Mouse (Mus musculus) MEL (cell line): Measurements from ENCODE around the gene Dmpk. TPM values are rescaled to one million over a fixed set of nuclear protein-coding genes. Genes with fewer than 3 reads are reported as not detected.
A peak's percentile ranks its signal among the peaks of the same experiment; 100 is the strongest.
"Not testable (repeated sequence)": the region's sequence is repeated elsewhere in the genome, so short reads cannot be mapped to it uniquely, and the experiment has no call there.

ENCODE experiments used
- DNase-seq: peaks from one replicate; pipeline ENCODE4 v3.0.0; 2011; ENCODE audit warnings: low read depth, low spot score
- H3K27ac ChIP-seq: 2 replicates; pipeline ENCODE4 v1.5.1; 2012; ENCODE audit warnings: low read depth, mild to moderate bottlenecking, control low read depth, low read length, moderate library complexity; ENCODE audit not compliant: control insufficient read depth
- H3K27me3 ChIP-seq, 2 experiments: fragments of 150-350 bp in 1 of 2; sonication (generic) in 1 of 2; 2 replicates each; pipeline ENCODE4 v1.6.1; 2012; ENCODE audit warnings: low read length in 2 of 2, mild to moderate bottlenecking in 2 of 2, improper control_type of control experiment in 1 of 2, moderate library complexity in 1 of 2; ENCODE audit not compliant: insufficient read depth in 2 of 2, control insufficient read depth in 1 of 2
- H3K36me3 ChIP-seq, 2 experiments: 2 replicates each; pipeline ENCODE4 v1.6.1; 2012 to 2014; ENCODE audit warnings: low read length in 2 of 2, improper control_type of control experiment in 1 of 2, inconsistent platforms in 1 of 2, mild to moderate bottlenecking in 1 of 2; ENCODE audit not compliant: insufficient read depth in 2 of 2, control insufficient read depth in 1 of 2
- H3K4me1 ChIP-seq, 2 experiments: fragments of 150-350 bp in 1 of 2; sonication (generic) in 1 of 2; 2 replicates each; pipeline ENCODE4 v1.6.1; 2012; ENCODE audit warnings: low read length in 2 of 2, improper control_type of control experiment in 1 of 2, mild to moderate bottlenecking in 1 of 2; ENCODE audit not compliant: insufficient read depth in 2 of 2, control insufficient read depth in 1 of 2
- H3K4me3 ChIP-seq, 2 experiments: fragments of 150-350 bp in 1 of 2; sonication (generic) in 1 of 2; 2 replicates each; pipeline ENCODE4 v1.5.1; 2012; ENCODE audit warnings: low read depth in 2 of 2, low read length in 2 of 2, mild to moderate bottlenecking in 2 of 2, moderate library complexity in 2 of 2, control low read depth in 1 of 2, improper control_type of control experiment in 1 of 2; ENCODE audit not compliant: control insufficient read depth in 1 of 2, insufficient read depth in 1 of 2
- H3K79me2 ChIP-seq: 2 replicates; pipeline ENCODE4 v1.6.1; 2012; ENCODE audit warnings: mild to moderate bottlenecking, low read length, moderate library complexity; ENCODE audit not compliant: control insufficient read depth, poor library complexity, insufficient read depth
- H3K9ac ChIP-seq: 2 replicates; pipeline ENCODE4 v1.6.1; 2012; ENCODE audit warnings: low read depth, mild to moderate bottlenecking, control low read depth, low read length, moderate library complexity; ENCODE audit not compliant: control insufficient read depth, poor library complexity, severe bottlenecking
- H3K9me3 ChIP-seq: fragments of 150-350 bp; sonication (generic); replicated peaks from 2 replicates; pipeline ENCODE4 v1.6.1; 2012; ENCODE audit warnings: mild to moderate bottlenecking, low read length, improper control_type of control experiment, moderate library complexity; ENCODE audit not compliant: insufficient read depth
- CTCF ChIP-seq, 3 experiments: IDR thresholded peaks in 2 of 3; conservative IDR thresholded peaks in 1 of 3; 2 replicates each; pipeline ENCODE4 v1.5.1; 2011 to 2012; ENCODE audit warnings: low read length in 3 of 3, low read depth in 2 of 3, mild to moderate bottlenecking in 2 of 3, improper control_type of control experiment in 1 of 3, inconsistent platforms in 1 of 3, mixed read lengths in 1 of 3, moderate library complexity in 1 of 3; ENCODE audit not compliant: control insufficient read depth in 1 of 3, insufficient read depth in 1 of 3, poor library complexity in 1 of 3, severe bottlenecking in 1 of 3
- JUND ChIP-seq: IDR thresholded peaks from 2 replicates; pipeline ENCODE4 v1.6.1; 2011; ENCODE audit warnings: low read depth, mild to moderate bottlenecking, improper control_type of control experiment, low read length
- MAFK ChIP-seq: IDR thresholded peaks from 2 replicates; pipeline ENCODE4 v1.6.1; 2011; ENCODE audit warnings: low read depth, mild to moderate bottlenecking, low read length, improper control_type of control experiment, borderline replicate concordance
- MAZ ChIP-seq: IDR thresholded peaks from 2 replicates; pipeline ENCODE4 v1.6.1; 2012; ENCODE audit warnings: low read depth, mild to moderate bottlenecking, inconsistent platforms, low read length, improper control_type of control experiment
- RAD21 ChIP-seq: IDR thresholded peaks from 2 replicates; pipeline ENCODE4 v1.6.1; 2011; ENCODE audit warnings: mild to moderate bottlenecking, low read depth, low read length, improper control_type of control experiment
- SMC3 ChIP-seq: IDR thresholded peaks from 2 replicates; pipeline ENCODE4 v1.6.1; 2011; ENCODE audit warnings: low read depth, low read length, improper control_type of control experiment
- ZC3H11A ChIP-seq: IDR thresholded peaks from 2 replicates; pipeline ENCODE4 v1.6.1; 2012; ENCODE audit warnings: low read depth, mild to moderate bottlenecking, inconsistent platforms, low read length, improper control_type of control experiment
- ZKSCAN1 ChIP-seq: IDR thresholded peaks from 2 replicates; pipeline ENCODE4 v1.6.1; 2012; ENCODE audit warnings: low read depth, mild to moderate bottlenecking, inconsistent platforms, low read length, improper control_type of control experiment, moderate library complexity
- polyA plus RNA-seq, 2 experiments: library from polyadenylated mRNA; stranded (reverse) in 1 of 2; unstranded in 1 of 2; fragments of >175 nt in 1 of 2; fragments of >200 nt in 1 of 2; gene quantifications; 2 replicates each; pipeline versions ENCODE4 v1.2.1 to v1.2.4; 2012; ENCODE audit warnings: low replicate concordance in 2 of 2, low read depth in 1 of 2; ENCODE audit not compliant: insufficient read length in 2 of 2, insufficient read depth in 1 of 2, missing spikeins in 1 of 2
- total RNA-seq: library from RNA; depleted of rRNA; stranded (reverse); fragments of 300-350 nt; gene quantifications from 2 replicates; pipeline ENCODE4 v1.2.3, GENCODE M21; 2012

Dmpk gene
- total and polyA plus RNA-seq, 3 experiments, result 5.4 to 29.3 TPM; not detected in 1

DNA sequence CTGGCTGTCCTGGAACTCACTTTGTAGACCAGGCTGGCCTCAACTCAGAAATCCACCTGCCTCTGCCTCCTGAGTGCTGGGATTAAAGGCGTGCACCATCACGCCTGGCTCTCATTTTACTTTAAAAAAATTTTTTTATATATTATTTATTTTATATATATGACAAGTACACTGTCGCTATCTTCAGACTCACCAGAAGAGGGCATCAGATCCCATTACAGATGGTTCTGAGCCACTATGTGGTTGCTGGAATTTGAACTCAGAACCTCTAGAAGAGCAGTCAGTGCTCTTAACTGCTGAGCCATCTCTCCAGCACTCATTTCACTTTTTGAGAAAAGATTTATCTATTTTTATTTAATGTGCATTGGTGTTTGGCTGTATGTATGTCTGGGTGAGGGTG, 12.6 kb upstream of the Dmpk start:
- H3K27ac ChIP-seq, H3K4me3 ChIP-seq, H3K79me2 ChIP-seq: not testable (repeated sequence)
- TF ChIP-seq RAD21, result peak; percentile 30
- peak; percentile 35; the same call in 1 of the 2 replicates for TF ChIP-seq ZC3H11A
- TF ChIP-seq CTCF (IDR thresholded peaks at IDR 0.05 in 2 of 3, conservative IDR thresholded peaks at IDR 0.05 in 1 of 3; ENCODE audit: control insufficient read depth in 1 of 3, insufficient read depth in 1 of 3, low read depth in 2 of 3, low read length in 3 of 3, poor library complexity in 1 of 3, severe bottlenecking in 1 of 3), result peak; percentile 11 to 39 (median 12); a peak in 4 of 6 replicates
- peak; percentile 43 for TF ChIP-seq SMC3
- TF ChIP-seq, all 39 proteins: peak for 4; not testable (repeated sequence) for 35
- not testable (repeated sequence) for H3K9ac ChIP-seq, H3K27me3 ChIP-seq, DNase-seq, H3K36me3 ChIP-seq, H3K4me1 ChIP-seq, H3K9me3 ChIP-seq

DNA sequence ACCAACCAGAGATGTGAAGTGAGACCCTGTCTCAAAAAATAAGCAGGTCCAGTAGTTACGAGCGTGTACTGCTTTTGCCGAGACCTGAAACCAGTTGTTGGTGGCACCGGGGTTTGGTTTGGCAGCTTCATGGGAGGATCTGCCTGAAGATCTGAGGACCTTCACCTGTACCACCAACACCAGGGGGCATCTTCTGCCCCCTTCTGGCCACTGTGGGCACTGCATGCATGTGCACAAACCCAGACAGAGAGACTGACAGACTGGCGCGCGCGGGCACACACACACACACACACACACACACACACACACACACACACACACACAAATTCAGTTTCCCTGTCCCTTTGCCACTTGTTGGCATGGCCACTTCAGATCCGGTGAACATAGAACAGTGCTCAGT, 10.1 kb upstream of the Dmpk start:
- peak; percentile 44 for DNase-seq
- Histone ChIP-seq H3K9ac (no peak overlapping the region), H3K9me3 (no peaks in the 10 kb centered on the region), H3K27me3 (no peaks in the 10 kb centered on the region), H3K79me2 (peaks cover 9% of the 10 kb centered on the region), H3K4me1 (peaks cover 4 to 20% of the 10 kb centered on the region in 2 experiments), H3K36me3 (peaks cover 0 to 11% of the 10 kb centered on the region in 2 experiments; a peak in 2 of 4 replicates), H3K27ac (no peak overlapping the region), H3K4me3 (no peak overlapping the region)
- TF ChIP-seq ZKSCAN1 (no peak), CTCF (IDR thresholded peaks at IDR 0.05 in 2 of 3, conservative IDR thresholded peaks at IDR 0.05 in 1 of 3; ENCODE audit: control insufficient read depth in 1 of 3, insufficient read depth in 1 of 3, low read depth in 2 of 3, low read length in 3 of 3, poor library complexity in 1 of 3, severe bottlenecking in 1 of 3) (peak; percentile 65 to 83 (median 66)), SMC3 (peak; percentile 28; the same call in 1 of the 2 replicates)
- TF ChIP-seq, all 39 proteins: peak for 2

DNA sequence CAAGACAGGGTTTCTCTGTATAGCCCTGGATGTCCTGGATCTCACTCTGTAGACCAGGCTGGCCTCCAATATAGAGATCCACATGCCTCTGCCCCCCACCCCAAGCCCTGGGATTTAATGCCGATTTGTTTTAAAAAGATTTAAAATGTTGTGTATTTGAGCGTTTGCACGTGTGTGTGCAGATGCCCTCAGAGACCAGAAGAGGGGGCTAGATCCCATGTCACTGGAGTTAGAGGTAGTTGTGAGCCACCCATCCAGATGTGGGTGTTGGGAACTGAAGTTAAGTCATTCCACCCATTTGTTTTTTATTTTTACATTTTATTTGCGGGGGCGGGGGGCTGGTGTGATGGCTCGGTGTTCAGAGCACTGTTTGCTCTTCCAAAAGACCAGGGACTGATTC, 9.2 kb upstream of the Dmpk start:
- no peak for DNase-seq

More for the DNA sequence above, 9.2 kb upstream of the Dmpk start:
- Histone ChIP-seq H3K79me2 (peaks cover 9% of the 10 kb centered on the region), H3K27ac (no peak overlapping the region), H3K36me3 (peaks cover 0 to 11% of the 10 kb centered on the region in 2 experiments; a peak in 2 of 4 replicates), H3K9ac (no peak overlapping the region), H3K27me3 (no peaks in the 10 kb centered on the region), H3K4me3 (no peak overlapping the region), H3K4me1 (peaks cover 4 to 20% of the 10 kb centered on the region in 2 experiments), H3K9me3 (no peaks in the 10 kb centered on the region)
- TF ChIP-seq MAFK (no peak), JUND (no peak), SMC3 (peak; percentile 25; the same call in 1 of the 2 replicates), CTCF (IDR thresholded peaks at IDR 0.05 in 2 of 3, conservative IDR thresholded peaks at IDR 0.05 in 1 of 3; ENCODE audit: control insufficient read depth in 1 of 3, insufficient read depth in 1 of 3, low read depth in 2 of 3, low read length in 3 of 3, poor library complexity in 1 of 3, severe bottlenecking in 1 of 3) (peak in 2 of 3 experiments; percentile 17 to 40; a peak in 2 of 6 replicates), RAD21 (peak; percentile 18), MAZ (no peak)
